Mouse (Mus musculus): ENCODE results near the gene Gsg1l2.

Gene Gsg1l2

DNA sequence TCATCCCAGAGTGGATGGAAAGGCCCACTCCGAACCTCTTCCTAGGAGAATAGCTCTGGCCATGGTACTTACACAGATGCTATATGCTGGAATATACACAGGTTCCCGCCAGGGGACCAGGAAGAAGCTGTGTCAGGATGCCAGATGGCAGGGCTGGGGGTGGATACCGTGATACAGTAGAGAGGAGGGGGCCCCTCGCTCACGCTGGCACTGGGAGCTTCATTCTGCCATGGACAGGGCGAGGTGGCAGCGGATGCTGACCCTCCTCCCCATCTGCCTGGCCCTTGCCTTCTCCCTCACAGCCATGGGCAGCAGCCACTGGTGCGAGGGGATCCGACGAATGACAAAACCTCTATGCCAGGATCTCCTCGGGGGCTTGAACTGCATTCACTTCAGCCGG is at the start of gene Gsg1l2:
Gsg1l2 (plus strand) TSS at position 230 of the 400 bp plus-strand sequence.
- DNase-seq = no peak

DNA sequence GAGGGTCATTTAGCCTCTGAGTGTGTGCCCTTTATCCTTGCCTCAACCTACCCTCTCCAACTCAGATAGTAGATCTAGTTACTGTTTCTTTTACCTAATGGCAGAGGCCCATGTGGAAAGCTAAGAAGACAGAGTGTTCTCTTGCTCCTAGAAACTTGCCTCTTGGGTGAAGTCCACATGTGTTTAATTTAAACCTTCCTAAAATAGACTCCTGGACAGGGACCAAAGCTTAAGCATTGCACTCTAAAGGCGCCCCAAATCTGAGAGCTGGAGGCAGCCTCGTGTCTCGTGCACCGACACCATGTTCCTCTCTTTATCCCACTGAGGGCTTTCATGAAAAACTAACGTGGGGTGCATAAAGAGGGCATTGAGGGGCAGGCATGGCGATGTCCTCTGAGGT is 47.3 kb upstream of the Gsg1l2 start:
- no peak for DNase-seq

DNA sequence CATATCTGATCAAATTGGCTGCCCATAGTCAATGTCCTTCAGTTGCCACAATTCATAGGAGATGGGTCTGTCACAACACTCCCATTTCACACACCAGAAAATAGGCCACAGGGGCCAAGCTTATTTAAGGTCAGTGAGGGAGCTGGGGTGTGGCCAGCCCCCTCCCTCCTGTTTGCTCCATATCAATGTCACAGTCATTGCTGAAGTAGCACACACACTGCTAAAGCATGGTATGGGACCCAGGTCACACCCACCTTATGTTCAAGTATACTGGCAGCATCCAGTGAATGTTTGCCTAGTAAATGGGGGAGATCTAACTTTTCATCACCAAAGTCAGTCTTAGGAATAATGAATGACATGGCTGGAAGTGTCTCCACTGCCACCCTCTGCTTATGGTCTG is 45.7 kb upstream of the Gsg1l2 start:
- DNase-seq = no peak

DNA sequence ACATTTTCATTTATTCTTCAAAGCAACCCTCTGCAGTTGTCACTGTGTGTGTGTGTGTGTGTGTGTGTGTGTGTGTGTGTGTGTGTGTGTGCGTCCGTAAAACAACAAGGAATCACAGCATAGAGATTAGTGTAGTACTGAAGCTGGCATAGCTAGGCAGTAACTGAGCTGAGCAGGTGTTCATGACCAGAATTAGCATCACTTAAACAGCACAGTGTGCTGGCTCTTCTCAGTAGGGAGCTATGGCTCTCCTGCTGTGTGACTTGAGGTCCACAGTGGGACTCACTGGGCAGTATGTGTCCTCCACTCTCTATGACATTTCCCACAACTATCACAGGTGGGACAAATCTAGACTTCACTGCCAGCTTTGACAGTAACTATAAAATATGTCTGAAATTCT is 43.4 kb upstream of the Gsg1l2 start:
- no peak for DNase-seq

DNA sequence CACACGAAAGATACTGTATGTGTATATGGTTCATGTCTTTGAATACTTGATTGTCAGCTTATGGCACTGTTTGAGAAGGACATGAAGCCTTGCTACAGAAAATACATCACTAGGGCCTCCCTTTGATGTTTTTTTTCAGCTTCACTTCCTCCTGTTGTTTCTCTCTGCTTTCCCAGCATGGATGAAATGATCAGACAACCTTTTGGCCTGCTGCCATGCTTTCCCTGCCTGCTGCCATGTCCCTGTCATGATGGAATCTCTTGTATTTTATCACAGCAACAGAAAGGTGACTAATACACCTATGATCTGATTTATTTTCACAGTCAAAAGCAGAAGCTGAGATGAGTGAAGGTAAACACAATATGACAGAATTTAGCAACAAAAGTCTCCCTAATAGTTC is 40.7 kb upstream of the Gsg1l2 start:
- DNase-seq = no peak

DNA sequence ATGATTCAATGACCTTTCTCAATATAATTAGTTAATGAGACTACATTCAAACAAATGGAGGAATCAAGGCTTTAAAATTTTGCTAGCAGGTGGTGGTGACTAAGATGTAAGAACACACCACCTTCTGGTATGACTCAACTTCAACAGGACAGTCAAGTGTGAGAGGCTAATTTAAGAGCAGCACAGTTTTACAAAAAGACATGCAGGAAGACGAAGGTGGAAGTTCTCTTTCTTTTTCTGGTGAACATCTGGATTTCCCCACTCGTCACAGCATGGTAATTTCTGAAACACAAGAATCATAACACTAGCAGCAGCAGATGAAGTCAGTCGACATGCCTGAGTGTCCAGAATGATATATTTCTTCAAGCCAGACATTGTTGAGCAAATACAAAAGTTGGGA is 39.8 kb upstream of the Gsg1l2 start:
- DNase-seq = no peak

DNA sequence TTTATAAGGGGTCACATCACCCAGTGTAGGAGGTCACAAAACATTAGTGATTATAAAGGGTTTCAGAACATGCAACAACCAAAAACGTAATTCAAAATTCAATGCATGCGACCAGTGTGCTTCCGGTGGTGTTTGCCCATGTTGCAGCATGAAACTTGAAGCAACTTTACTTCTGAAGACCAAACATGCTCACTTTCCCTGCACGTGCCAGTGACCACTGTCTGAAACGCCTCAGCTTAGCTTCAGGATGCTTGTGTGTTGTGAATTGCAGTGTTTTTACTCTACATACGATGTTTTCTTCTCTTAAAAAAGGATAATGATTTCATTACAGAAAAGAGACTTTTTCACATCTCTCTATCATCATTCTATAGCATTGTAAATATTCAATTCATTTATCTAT is 36.1 kb upstream of the Gsg1l2 start:
- DNase-seq = no peak

DNA sequence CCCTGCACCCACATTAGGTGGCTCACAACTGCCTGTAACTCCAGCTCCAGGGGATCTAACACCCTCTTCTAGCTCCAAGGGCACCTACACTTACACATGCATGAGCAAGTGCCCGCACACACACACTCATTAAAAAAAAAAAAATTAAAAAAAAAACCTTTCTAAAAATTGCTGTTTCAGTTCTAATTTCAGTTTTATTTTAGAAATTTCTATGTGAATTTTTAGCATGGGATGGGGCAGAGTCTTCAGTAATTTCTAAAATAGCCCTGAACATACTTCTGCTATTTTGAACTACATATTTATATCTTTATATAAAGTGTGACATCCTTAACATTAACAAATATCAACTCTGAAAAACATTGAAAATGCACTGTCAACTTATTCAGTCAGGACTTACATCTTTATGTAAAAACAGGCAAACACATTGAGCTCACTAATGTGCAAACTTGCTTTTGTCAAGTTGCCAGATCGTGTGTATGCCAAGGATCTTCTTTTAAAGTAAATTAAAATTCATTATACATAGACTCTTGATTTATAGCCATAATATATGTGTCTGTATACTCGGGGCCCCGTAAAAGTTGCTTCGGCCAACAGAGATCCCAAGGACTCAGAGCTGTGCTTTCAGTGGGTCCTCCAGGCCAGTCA is 35.4 kb upstream of the Gsg1l2 start:
- DNase-seq = no peak

DNA sequence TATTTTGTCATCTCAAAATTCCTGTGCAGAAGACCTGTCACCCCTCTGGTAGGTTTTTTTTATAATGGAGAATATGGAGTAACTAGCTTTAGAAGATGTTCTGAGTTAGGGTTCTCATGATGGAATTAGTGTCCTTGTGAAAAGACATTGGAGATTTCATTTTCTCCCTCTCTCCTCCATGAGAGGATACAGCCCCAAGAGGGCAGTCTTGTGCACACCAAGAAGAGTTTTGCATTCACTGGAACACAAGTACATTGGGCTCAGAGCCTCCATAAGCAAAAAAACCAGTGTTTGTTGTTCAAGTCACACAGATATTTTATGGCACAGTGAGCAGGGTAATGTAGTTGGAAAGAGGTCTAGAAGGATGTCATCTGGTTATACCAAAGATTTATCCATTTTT is 32.8 kb upstream of the Gsg1l2 start:
- DNase-seq = no peak

DNA sequence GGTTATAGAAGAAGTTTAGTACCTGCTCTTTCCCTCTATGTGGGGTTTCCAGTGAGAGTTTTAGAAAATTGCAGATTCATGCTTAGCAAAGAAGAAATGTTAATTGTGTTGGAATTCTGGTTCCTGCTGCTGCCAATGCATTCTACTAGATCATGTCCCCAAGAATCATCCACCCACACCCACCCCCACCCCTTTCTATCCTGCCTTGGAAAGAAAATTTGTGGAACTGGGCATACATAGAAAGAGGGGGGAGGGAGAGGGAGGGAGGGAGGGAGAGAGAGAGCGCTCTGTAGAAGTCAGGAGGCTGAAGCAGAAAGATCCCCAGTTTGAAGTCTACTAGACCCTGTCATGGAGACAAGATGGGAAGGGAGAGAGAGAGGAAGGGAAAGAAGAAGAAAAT is 18.1 kb upstream of the Gsg1l2 start:
- no peak for DNase-seq

DNA sequence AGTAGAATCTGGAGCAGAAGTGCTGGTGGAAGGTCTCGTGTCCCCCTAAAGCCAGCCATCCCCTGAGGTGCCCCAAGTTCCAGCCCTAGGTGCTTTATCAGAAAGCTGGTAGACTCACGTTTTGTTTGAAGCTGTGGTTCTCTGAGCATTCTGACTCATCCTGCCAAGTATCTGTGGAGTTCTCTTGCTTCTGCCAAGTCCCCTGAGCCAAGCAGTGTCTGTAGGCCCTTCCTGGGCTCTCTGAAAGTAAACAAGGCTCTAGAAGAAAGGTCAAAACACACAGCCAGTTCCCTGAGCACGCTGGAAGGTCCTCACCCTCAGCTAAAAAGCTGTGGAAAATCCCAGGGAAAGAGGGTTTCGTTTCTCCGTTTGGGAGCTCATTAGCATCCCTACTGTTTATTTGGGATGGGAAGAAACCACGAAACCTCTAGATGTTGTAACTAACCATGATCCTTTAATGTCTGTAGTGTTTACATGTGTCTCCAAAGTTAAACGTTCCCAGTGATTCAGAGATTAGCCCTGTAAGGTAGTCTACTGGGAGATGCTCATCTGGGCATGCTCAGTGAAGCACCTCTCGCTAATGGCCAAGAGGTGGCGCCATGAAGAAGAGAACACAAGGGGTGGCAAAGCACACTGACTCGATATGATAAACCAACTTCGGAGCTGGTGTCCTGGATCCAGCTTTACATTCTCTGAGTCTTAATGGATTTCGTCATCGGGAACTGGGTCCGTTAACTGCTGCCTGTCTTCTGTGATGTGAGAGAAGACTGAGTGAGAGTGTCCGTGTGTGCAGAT is 16.8 kb upstream of the Gsg1l2 start:
- no peak for DNase-seq

DNA sequence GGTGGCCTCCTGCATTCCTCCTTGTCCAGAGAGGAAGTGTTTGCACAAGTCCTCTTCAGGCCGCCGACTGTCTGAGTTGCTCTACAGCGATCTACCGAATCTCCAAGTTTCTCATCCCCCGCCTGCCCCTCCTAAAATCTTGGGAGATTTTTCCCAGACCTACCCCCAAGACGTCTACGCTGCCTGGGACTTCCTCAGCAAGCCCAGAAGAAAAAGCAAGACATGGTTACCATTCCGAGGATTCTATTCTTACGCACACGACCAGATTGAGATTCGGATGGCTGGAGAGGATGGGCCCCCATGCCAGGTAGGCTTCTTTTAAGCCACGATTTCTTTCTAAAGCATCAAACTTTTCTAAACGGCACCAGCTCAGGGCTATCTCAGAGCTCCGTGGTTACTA is 3.4 kb upstream of the Gsg1l2 start, which contains the start of gene Glp2r:
Glp2r (minus strand) TSS at position 101 of the 400 bp plus-strand sequence.
- DNase-seq = no peak

DNA sequence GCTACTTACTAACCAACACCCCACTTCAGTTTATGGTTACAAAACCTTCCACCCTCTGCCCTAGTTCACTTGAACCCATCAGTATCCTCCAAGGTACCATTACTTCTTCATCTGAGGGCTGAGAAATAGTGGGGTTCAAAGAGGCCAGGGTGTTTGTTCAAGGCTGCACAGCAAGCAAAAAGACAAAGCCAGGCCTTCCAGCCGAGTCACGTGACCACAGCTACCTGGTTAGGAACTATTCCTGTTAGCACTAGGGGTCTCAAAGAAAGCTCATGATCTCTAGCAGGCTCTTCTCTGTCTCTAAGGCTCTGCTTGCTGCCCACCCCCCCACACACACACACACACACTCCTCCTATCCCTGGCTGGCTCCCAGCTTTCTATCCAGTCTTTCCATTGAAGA is 2.7 kb upstream of the Gsg1l2 start:
- no peak for DNase-seq

DNA sequence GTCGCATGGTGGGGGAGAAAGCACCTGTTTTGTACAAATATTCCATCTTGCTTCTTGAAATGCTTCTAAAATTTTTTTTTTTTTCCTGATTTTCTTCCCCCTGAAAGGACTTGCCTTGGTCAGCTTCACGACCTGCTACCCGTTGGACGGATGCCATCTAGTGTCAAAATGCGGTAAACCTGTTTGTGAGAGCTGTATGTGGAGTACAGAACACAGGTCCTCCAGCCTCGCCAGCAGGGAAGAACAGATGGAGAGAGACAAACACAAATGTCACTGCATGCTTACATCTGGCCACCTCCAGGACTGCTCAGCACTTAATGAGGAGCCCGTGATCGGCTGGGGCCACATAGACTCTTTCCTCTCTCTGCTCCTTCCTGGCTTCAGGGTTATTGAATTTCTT is 1.8 kb upstream of the Gsg1l2 start:
- peak; percentile 48 for DNase-seq

DNA sequence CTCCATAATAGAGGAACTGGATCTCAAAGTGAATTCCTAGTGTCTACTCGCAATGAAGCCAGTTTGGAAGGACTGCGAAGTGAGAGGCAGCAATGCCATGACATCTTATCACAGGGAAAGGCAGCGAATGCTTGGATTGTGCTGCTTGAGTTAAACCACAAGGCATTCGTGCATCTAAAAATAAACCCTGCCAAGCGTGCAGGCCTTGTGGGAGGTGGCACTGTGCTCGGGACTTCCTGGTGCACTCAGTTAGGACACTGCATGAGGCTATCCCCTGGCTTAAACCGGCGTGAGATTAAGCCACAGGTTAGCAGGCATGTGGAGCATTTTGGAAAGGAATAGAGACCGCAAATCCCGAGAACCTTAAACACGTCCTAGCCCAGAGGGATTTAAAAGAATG is 15.8 kb downstream of the Gsg1l2 start:
- DNase-seq = no peak

DNA sequence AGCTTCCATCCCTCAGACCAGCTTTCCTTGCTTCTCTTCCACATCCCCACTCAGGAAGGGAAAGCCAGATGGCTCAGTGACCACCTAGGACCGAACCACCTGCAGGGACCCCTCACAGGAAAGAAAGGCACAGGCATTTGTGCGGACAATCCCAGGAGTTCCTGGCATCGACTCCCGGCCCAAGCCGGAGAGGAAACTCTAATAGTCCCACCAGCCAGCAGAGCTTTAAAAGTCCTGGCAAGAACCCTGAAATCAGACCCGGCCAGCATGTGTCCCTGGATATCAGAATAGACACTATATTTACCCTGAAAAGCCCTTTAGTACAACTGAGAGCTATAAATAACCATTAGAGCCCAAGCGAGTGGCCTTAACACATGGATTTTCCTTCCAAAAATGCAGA is 23.5 kb downstream of the Gsg1l2 start, which contains the start of gene Dhrs7c:
Dhrs7c (plus strand) TSS at position 257 of the 400 bp plus-strand sequence.
- DNase-seq = no peak

DNA sequence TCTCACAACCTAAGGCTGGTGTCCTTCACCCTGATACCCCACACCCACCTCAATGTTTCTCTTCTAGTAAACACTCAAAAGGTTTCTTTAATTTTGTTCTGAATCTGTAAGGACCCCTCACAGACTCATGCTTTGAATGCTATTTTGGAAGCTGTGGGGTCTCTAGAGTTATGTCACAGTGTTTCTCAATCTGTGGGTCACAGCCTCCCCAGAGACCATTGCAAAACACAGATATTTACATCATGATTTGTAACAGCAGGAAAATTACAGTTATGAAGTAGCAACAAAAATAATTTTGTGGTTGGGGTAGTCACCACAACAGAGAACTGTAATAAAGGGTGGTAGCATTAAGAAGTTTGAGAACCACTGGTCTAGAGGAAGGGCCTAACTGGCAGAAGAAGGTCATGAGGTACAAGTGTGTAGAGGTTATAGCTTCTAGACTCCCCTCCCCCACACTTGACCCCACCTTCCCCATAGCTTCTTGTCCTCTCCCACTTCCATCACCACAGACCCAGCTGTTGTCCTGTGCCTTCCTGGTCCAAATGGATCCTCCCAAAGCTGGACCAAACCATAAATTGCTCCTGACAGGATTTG is 25.8 kb downstream of the Gsg1l2 start:
- DNase-seq = no peak

DNA sequence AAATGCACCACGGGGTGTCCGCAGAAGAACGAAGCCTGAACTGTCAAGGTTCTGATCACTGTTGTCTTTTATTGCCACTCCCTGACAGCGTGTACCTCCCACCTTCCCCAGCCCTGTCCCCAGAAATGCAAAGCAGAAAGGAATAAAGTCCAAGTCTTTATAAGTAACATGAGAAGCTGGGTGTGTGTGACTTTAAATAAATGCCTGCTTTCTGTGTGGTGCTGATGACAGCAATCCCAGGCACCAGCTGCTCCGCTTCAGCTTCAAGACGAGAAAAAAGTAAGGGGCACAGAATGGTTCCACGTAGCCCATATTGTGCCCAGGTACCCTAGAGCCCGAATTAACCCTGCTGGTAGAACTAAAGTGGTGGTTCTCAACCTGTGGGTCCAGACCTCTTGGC is 26.8 kb downstream of the Gsg1l2 start:
- no peak for DNase-seq

DNA sequence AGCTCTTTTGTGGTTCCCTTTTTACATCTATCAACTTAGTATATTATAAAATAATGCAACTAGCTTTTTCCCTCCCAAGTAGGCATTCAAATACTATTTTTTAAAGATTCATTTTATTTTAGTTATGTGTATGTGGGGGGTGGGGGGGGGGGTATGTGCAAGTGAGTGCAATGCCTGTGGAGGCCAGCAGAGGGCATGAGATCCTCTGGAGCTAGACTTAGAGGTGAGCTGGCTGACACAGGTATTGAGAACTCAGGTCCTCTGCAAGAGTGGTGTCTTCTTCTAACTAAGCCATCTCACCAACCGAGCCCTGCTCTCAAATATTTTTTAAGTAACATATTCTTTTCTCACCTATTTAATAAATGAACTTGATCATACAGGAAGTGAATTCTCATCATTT is 31.1 kb downstream of the Gsg1l2 start:
- no peak for DNase-seq

DNA sequence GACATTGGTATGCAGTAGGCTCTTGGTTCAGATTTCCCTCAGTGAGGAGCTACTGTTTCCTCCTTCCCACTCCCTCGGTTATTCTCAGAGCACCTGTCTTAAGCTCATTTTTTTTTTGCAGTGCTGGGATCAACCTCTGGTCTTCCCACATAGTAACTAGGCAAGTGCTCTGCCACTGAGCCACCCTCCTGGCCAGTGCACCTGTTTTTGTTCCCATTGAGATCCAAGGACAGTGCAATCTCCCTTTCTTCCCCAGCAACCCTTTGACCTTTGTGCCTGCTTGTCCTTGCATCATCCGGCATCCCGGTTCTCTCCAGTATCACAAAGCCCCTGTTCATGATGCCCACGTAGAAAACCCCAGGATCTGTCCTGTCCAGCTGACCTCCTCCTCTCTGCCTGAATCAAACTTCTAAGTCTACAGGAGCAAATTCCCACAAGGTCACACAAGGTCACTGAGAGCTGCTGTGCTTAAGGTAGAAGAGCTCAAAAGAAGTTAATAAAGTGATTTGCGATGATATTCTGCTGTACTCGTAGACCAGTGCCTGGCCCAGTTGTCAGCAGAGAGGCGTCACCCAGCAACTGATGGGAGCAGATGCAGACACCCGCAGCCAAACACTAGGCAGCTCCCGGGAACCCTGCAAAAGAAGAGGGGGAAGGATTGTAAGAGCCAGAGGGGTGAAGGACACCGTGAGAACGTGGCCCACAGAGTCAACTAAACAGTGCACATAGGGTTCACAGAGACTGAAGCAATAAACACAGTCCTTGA is 32.6 kb downstream of the Gsg1l2 start:
- no peak for DNase-seq

DNA sequence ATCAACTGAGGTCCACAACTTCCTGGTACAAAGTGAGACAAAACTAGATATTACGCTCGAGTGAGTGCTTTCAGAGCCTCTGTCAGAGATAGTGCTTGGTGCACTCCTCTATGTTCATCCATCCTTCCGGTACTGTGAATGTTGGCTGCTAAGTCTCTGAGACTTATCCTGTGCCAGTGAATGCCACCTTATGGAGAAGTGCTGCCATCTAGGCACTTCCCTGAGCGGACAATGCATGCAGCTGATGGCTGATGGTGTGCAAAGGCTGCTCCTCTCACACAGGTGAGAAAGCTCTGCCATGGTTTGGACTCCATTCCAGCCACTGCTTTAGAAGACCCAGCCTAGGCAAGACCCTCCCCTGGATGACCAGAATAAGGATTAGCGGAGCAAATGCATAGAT is 33.6 kb downstream of the Gsg1l2 start:
- DNase-seq = no peak

DNA sequence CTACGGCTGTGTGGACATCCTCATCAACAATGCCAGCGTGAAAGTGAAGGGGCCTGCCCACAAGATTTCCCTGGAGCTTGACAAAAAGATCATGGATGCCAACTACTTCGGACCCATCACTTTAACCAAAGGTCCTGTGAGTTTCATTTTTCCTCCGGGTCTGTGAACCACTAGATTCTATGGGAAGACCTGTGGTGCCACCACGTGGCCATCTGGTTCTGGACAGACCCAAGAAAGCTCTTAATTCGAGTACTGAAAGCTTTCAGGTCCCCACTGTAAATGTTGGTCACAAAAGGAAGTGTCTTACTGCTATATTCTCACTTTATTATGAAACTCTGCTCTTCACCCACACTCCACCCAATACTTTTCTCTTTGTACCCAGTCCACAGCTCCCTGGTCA is 37.1 kb downstream of the Gsg1l2 start:
- no peak for DNase-seq

DNA sequence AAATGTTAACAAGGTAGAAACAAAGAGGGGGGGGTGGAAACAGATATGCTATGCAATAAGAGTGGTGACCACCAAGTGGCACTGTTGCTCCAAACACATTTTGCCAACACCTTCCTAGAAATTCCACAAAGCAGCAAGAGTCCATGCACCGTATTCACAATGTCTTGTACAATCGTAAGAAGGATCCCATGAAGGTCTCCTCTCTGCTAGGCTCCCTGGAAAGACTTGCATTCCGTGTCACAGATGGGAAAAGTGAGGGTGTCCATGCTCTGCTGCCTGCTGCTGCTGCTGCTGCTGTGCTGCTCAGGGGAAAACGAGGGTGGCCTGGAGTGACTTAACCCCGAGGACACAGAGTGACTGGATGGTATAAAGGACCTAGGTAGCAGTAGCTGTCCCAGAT is 45.2 kb downstream of the Gsg1l2 start:
- no peak for DNase-seq

DNA sequence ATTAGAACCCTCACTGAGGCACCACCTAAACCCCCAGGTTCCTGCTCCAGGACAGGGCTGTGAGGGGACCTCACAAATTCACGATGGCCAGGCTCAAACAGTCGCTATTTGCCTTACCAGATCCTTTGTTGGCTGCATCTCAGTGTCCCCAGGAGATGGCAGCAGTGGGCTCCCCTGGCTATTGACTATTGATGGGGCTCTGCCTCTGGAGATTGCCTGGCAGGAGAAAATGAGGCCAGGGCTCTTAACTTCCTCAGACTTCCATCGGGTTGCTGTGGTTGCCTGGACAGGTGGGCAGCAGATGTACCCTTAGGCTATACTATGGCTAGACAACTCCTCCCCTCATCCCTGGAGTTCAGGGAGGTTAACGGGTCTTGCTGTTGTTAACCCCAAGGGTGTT is 45.8 kb downstream of the Gsg1l2 start:
- DNase-seq = no peak
